Mouse (Mus musculus): ENCODE results near the gene Camkmt. TPM values are rescaled to one million over a fixed set of nuclear protein-coding genes. Genes with fewer than 3 reads are reported as not detected.

Camkmt gene
- total and polyA plus RNA-seq, 3 experiments, result 1.6 to 5.9 TPM; not detected in 1

GRCm38 (mm10) chr17:85100232-85100631 lies 9.9 kb downstream of the Camkmt start:
- TF ChIP-seq GATA1 (IDR thresholded peaks at IDR 0.05; ENCODE audit: low read depth, low read length) (no peak), CHD2 (IDR thresholded peaks at IDR 0.05; ENCODE audit: low read length) (no peak), CHD1 (IDR thresholded peaks at IDR 0.05; ENCODE audit: low read depth, low read length) (no peak), TAL1 (IDR thresholded peaks at IDR 0.05; ENCODE audit: low read length) (no peak)
- DNase-seq (ENCODE audit: low read depth, low spot score), result no peak
- H3K36me3 ChIP-seq (ENCODE audit: control insufficient read depth in 1 of 2, insufficient read depth in 2 of 2, low read length in 2 of 2), result peaks cover 0 to 13% of the 10 kb centered on the region in 2 experiments; a peak in 2 of 4 replicates
- no peak overlapping the region for H3K27ac ChIP-seq (ENCODE audit: control insufficient read depth, low read depth, low read length)
- no peak overlapping the region for H3K4me3 ChIP-seq (ENCODE audit: control insufficient read depth in 1 of 2, insufficient read depth in 1 of 2, low read depth in 2 of 2, low read length in 2 of 2)
- H3K79me2 ChIP-seq (ENCODE audit: control insufficient read depth, insufficient read depth, low read length, poor library complexity), result no peaks in the 10 kb centered on the region
- H3K9ac ChIP-seq (ENCODE audit: control insufficient read depth, low read depth, low read length, poor library complexity, severe bottlenecking), result no peak overlapping the region
- no peaks in the 10 kb centered on the region for H3K27me3 ChIP-seq (ENCODE audit: control insufficient read depth in 1 of 2, insufficient read depth in 2 of 2, low read length in 2 of 2)
- H3K4me1 ChIP-seq (ENCODE audit: control insufficient read depth in 1 of 2, insufficient read depth in 2 of 2, low read length in 2 of 2), result peaks cover 3 to 10% of the 10 kb centered on the region in 2 experiments; a peak in 2 of 4 replicates
- no peaks in the 10 kb centered on the region for H3K9me3 ChIP-seq (replicated peaks; ENCODE audit: insufficient read depth, low read length)

- no peak for TF ChIP-seq MYC (IDR thresholded peaks at IDR 0.05; ENCODE audit: low read depth, low read length)
- H3K4me1 ChIP-seq (ENCODE audit: control insufficient read depth in 1 of 2, insufficient read depth in 2 of 2, low read length in 2 of 2), result peaks cover 3 to 10% of the 10 kb centered on the region in 2 experiments; a peak in 2 of 4 replicates
Measured at GRCm38 (mm10) chr17:85101751-85102150, 11.4 kb downstream of the Camkmt start.

GRCm38 (mm10) chr17:85103310-85103709 lies 13.0 kb downstream of the Camkmt start:
- H3K9me3 ChIP-seq (replicated peaks; ENCODE audit: insufficient read depth, low read length), result no peaks in the 10 kb centered on the region
- no peaks in the 10 kb centered on the region for H3K27me3 ChIP-seq (ENCODE audit: control insufficient read depth in 1 of 2, insufficient read depth in 2 of 2, low read length in 2 of 2)
- peaks cover 3 to 10% of the 10 kb centered on the region in 2 experiments; a peak in 2 of 4 replicates for H3K4me1 ChIP-seq (ENCODE audit: control insufficient read depth in 1 of 2, insufficient read depth in 2 of 2, low read length in 2 of 2)
- DNase-seq (ENCODE audit: low read depth, low spot score), result peak; percentile 69
- no peaks in the 10 kb centered on the region for H3K79me2 ChIP-seq (ENCODE audit: control insufficient read depth, insufficient read depth, low read length, poor library complexity)
- peak overlapping the region in 1 of 2 experiments; percentile 24; a peak in 2 of 4 replicates for H3K4me3 ChIP-seq (ENCODE audit: control insufficient read depth in 1 of 2, insufficient read depth in 1 of 2, low read depth in 2 of 2, low read length in 2 of 2)
- peaks cover 0 to 13% of the 10 kb centered on the region in 2 experiments; a peak in 2 of 4 replicates for H3K36me3 ChIP-seq (ENCODE audit: control insufficient read depth in 1 of 2, insufficient read depth in 2 of 2, low read length in 2 of 2)
- no peak overlapping the region for H3K27ac ChIP-seq (ENCODE audit: control insufficient read depth, low read depth, low read length)
- no peak overlapping the region for H3K9ac ChIP-seq (ENCODE audit: control insufficient read depth, low read depth, low read length, poor library complexity, severe bottlenecking)
- TF ChIP-seq RCOR1 (IDR thresholded peaks at IDR 0.05; ENCODE audit: low read depth, low read length) (peak; percentile 35; the same call in 1 of the 2 replicates), CTCF (IDR thresholded peaks at IDR 0.05 in 2 of 3, conservative IDR thresholded peaks at IDR 0.05 in 1 of 3; ENCODE audit: control insufficient read depth in 1 of 3, insufficient read depth in 1 of 3, low read depth in 2 of 3, low read length in 3 of 3, poor library complexity in 1 of 3, severe bottlenecking in 1 of 3) (no peak), EP300 (IDR thresholded peaks at IDR 0.05; ENCODE audit: low read depth in 1 of 2, low read length in 2 of 2) (peak; percentile 39 to 53; a peak in 3 of 4 replicates), GABPA (IDR thresholded peaks at IDR 0.05; ENCODE audit: low read depth, low read length) (no peak), GATA1 (IDR thresholded peaks at IDR 0.05; ENCODE audit: low read depth, low read length) (peak; percentile 72), ETS1 (IDR thresholded peaks at IDR 0.05; ENCODE audit: low read depth, low read length) (peak; percentile 47; the same call in 1 of the 2 replicates), SIN3A (IDR thresholded peaks at IDR 0.05; ENCODE audit: low read length) (no peak), MYB (IDR thresholded peaks at IDR 0.05; ENCODE audit: low read depth, low read length) (no peak), ZNF384 (IDR thresholded peaks at IDR 0.05; ENCODE audit: low read depth, low read length) (no peak), MYC (IDR thresholded peaks at IDR 0.05; ENCODE audit: low read depth, low read length) (no peak), BHLHE40 (IDR thresholded peaks at IDR 0.05; ENCODE audit: borderline replicate concordance, low read depth, low read length) (peak; percentile 52; the same call in 1 of the 2 replicates), MAFK (IDR thresholded peaks at IDR 0.05; ENCODE audit: borderline replicate concordance, low read depth, low read length) (no peak), RAD21 (IDR thresholded peaks at IDR 0.05; ENCODE audit: low read depth, low read length) (no peak), E2F4 (IDR thresholded peaks at IDR 0.05; ENCODE audit: borderline replicate concordance, low read depth, low read length) (no peak), UBTF (IDR thresholded peaks at IDR 0.05; ENCODE audit: borderline replicate concordance, insufficient read depth, low read depth, low read length) (no peak), KAT2A (conservative IDR thresholded peaks at IDR 0.05; ENCODE audit: low read depth, low read length) (no peak), NRF1 (IDR thresholded peaks at IDR 0.05; ENCODE audit: insufficient read depth, low read depth, low read length, poor library complexity, severe bottlenecking) (no peak), MXI1 (IDR thresholded peaks at IDR 0.05; ENCODE audit: low read depth, low read length) (0 out of 2 replicates have a peak, but pooled peaks have one; percentile 27), POLR2AphosphoS2 (IDR thresholded peaks at IDR 0.05; ENCODE audit: low read length) (no peak), USF1 (IDR thresholded peaks at IDR 0.05; ENCODE audit: low read depth, low read length) (0 out of 2 replicates have a peak, but pooled peaks have one; percentile 26), TCF12 (IDR thresholded peaks at IDR 0.05; ENCODE audit: low read depth, low read length) (peak; percentile 60; the same call in 1 of the 2 replicates), ZC3H11A (IDR thresholded peaks at IDR 0.05; ENCODE audit: low read depth, low read length) (no peak)

More at GRCm38 (mm10) chr17:85101751-85102150, 11.4 kb downstream of the Camkmt start:
- no peaks in the 10 kb centered on the region for H3K27me3 ChIP-seq (ENCODE audit: control insufficient read depth in 1 of 2, insufficient read depth in 2 of 2, low read length in 2 of 2)
- H3K9me3 ChIP-seq (replicated peaks; ENCODE audit: insufficient read depth, low read length), result no peaks in the 10 kb centered on the region
- DNase-seq (ENCODE audit: low read depth, low spot score), result no peak
- no peaks in the 10 kb centered on the region for H3K79me2 ChIP-seq (ENCODE audit: control insufficient read depth, insufficient read depth, low read length, poor library complexity)
- no peak overlapping the region for H3K9ac ChIP-seq (ENCODE audit: control insufficient read depth, low read depth, low read length, poor library complexity, severe bottlenecking)
- H3K36me3 ChIP-seq (ENCODE audit: control insufficient read depth in 1 of 2, insufficient read depth in 2 of 2, low read length in 2 of 2), result peaks cover 0 to 13% of the 10 kb centered on the region in 2 experiments; a peak in 2 of 4 replicates
- no peak overlapping the region for H3K4me3 ChIP-seq (ENCODE audit: control insufficient read depth in 1 of 2, insufficient read depth in 1 of 2, low read depth in 2 of 2, low read length in 2 of 2)
- H3K27ac ChIP-seq (ENCODE audit: control insufficient read depth, low read depth, low read length), result no peak overlapping the region
